Mouse (Mus musculus) adrenal gland, postnatal 0 days (tissue): ENCODE data around the gene Gm10837. TPM values are rescaled to one million over a fixed set of nuclear protein-coding genes. Genes with fewer than 3 reads are reported as not detected.

Experiments used
- polyA plus RNA-seq: library from polyadenylated mRNA; unstranded; fragments of >200 nt; fragmentation: Nextera tagmentation; extraction: Ambion mirVana; gene quantifications from 2 replicates; pipeline ENCODE4 v1.2.1, GENCODE M21; 2015

The Gm10837 gene
- not detected in 2 replicates for polyA plus RNA-seq

GRCm38 (mm10) chr14:122490441-122491328 is at the start of gene Gm10837:
Gene Gm10837 (plus strand): TSS chr14:122490586.

GRCm38 (mm10) chr14:122450496-122451382 is 39.6 kb upstream of the Gm10837 start, which contains the start of gene Gm5089:
Gene Gm5089 (minus strand): TSS chr14:122451115.

GRCm38 (mm10) chr14:122464763-122465741 is 25.3 kb upstream of the Gm10837 start, which contains the start of gene Zic5:
Gene Zic5 (minus strand): TSS chr14:122465677.

GRCm38 (mm10) chr14:122474891-122475556 is 15.4 kb upstream of the Gm10837 start, which contains the start of gene Zic2:
Gene Zic2 (plus strand): TSS chr14:122475435.

GRCm38 (mm10) chr14:122534017-122534924 is 43.9 kb downstream of the Gm10837 start, which contains the start of gene Pcca:
Gene Pcca (plus strand): TSS chr14:122534324.

Other genes with a start within 250 kb of the Gm10837 start
- gene Gm5089, start 39.5 kb upstream of the Gm10837 start, polyA plus RNA-seq, result not detected in 2 replicates
- gene Zic5, start 24.9 kb upstream of the Gm10837 start, polyA plus RNA-seq, result not detected in 2 replicates
- 0.06 TPM in 1 of 2 replicates, not detected in the other for gene Zic2, start 15.2 kb upstream of the Gm10837 start, polyA plus RNA-seq
- 21.9 and 30.9 TPM in 2 replicates for gene Pcca, start 43.7 kb downstream of the Gm10837 start, polyA plus RNA-seq